Mouse (Mus musculus): Measurements from ENCODE around the gene Scaf11.

Scaf11 gene

GRCm38 (mm10) chr15:96392878-96393277 lies 67.8 kb downstream of the Scaf11 start:
- DNase-seq = no peak

- DNase-seq = no peak
Observed at GRCm38 (mm10) chr15:96388565-96388964, 72.1 kb downstream of the Scaf11 start.

GRCm38 (mm10) chr15:96382223-96382622 lies 78.4 kb downstream of the Scaf11 start:
- no peak for DNase-seq

GRCm38 (mm10) chr15:96377701-96378100 lies 82.9 kb downstream of the Scaf11 start:
- peak; percentile 75 for DNase-seq

- DNase-seq = peak; percentile 39
Observed at GRCm38 (mm10) chr15:96377263-96377662, 83.4 kb downstream of the Scaf11 start.

- no peak for DNase-seq
Observed at GRCm38 (mm10) chr15:96376214-96376613, 84.4 kb downstream of the Scaf11 start.

GRCm38 (mm10) chr15:96373161-96373560 lies 87.5 kb downstream of the Scaf11 start:
- DNase-seq = no peak

- DNase-seq = no peak
Observed at GRCm38 (mm10) chr15:96372628-96373027, 88.0 kb downstream of the Scaf11 start.

- DNase-seq = no peak
Observed at GRCm38 (mm10) chr15:96371311-96371710, 89.3 kb downstream of the Scaf11 start.

- no peak for DNase-seq
Observed at GRCm38 (mm10) chr15:96366176-96366963, 94.3 kb downstream of the Scaf11 start.

GRCm38 (mm10) chr15:96365351-96365750 lies 95.3 kb downstream of the Scaf11 start:
- DNase-seq = peak; percentile 23
